Mouse (Mus musculus) cortical plate, adult 2 months (tissue): ENCODE data around the gene D630045J12Rik. TPM values are rescaled to one million over a fixed set of nuclear protein-coding genes. Genes with fewer than 3 reads are reported as not detected.

Experiments used
- H3K27ac ChIP-seq: fragments of 200-500 bp; 2 replicates; pipeline ENCODE4 v1.5.1; 2012; ENCODE audit warnings: low read length, control low read depth, inconsistent platforms; ENCODE audit not compliant: insufficient read depth
- H3K4me1 ChIP-seq: fragments of 200-500 bp; 2 replicates; pipeline ENCODE4 v1.6.1; 2011; ENCODE audit warnings: low read length; ENCODE audit not compliant: control insufficient read depth, insufficient read depth
- H3K4me3 ChIP-seq: fragments of 200-500 bp; 2 replicates; pipeline ENCODE4 v1.5.1; 2011; ENCODE audit warnings: mild to moderate bottlenecking, low read length, control low read depth; ENCODE audit not compliant: insufficient read depth
- CTCF ChIP-seq: fragments of 200-500 bp; IDR thresholded peaks from 2 replicates; pipeline ENCODE4 v1.5.1; 2011; ENCODE audit warnings: mild to moderate bottlenecking, control low read depth, low read length; ENCODE audit not compliant: insufficient read depth; ENCODE audit errors: extremely low read depth
- POLR2A ChIP-seq: fragments of 200-500 bp; IDR thresholded peaks from 2 replicates; pipeline ENCODE4 v1.6.1; 2011; ENCODE audit warnings: mild to moderate bottlenecking, low read length, control low read depth; ENCODE audit not compliant: insufficient read depth; ENCODE audit errors: extremely low read depth
- polyA plus RNA-seq: library from polyadenylated mRNA; depleted of rRNA; stranded (reverse); fragments of >200 nt; gene quantifications from 2 replicates; pipeline ENCODE4 v1.2.3, GENCODE M21; 2012; rRNA removed

The D630045J12Rik gene
- polyA plus RNA-seq, 1 experiment = 20.4 TPM

GRCm38 (mm10) chr6:38087242-38088026, 166.4 kb downstream of the D630045J12Rik start:
- no peak for TF ChIP-seq CTCF
- no peak for TF ChIP-seq POLR2A
- no peak overlapping the region for H3K27ac ChIP-seq

GRCm38 (mm10) chr6:38083204-38083603, 170.6 kb downstream of the D630045J12Rik start:
- TF ChIP-seq POLR2A = no peak
- TF ChIP-seq CTCF = no peak
- Histone ChIP-seq H3K4me3 (no peak overlapping the region), H3K4me1 (no peaks in the 10 kb centered on the region), H3K27ac (no peak overlapping the region)

More at GRCm38 (mm10) chr6:38087242-38088026, 166.4 kb downstream of the D630045J12Rik start:
- no peak overlapping the region for H3K4me3 ChIP-seq
- H3K4me1 ChIP-seq = no peaks in the 10 kb centered on the region

GRCm38 (mm10) chr6:38081727-38082341, 172.0 kb downstream of the D630045J12Rik start:
- H3K4me1 ChIP-seq = no peaks in the 10 kb centered on the region
- TF ChIP-seq CTCF (no peak), POLR2A (no peak)
- H3K27ac ChIP-seq = no peak overlapping the region
- H3K4me3 ChIP-seq = no peak overlapping the region

- Histone ChIP-seq H3K4me3 (no peak overlapping the region), H3K27ac (no peak overlapping the region), H3K4me1 (no peaks in the 10 kb centered on the region)
- TF ChIP-seq POLR2A (no peak), CTCF (no peak)
Measured at GRCm38 (mm10) chr6:38080364-38080763, 173.4 kb downstream of the D630045J12Rik start.

- H3K4me3 ChIP-seq = no peak overlapping the region
- TF ChIP-seq CTCF (no peak), POLR2A (no peak)
- H3K27ac ChIP-seq = no peak overlapping the region
- H3K4me1 ChIP-seq = no peaks in the 10 kb centered on the region
Measured at GRCm38 (mm10) chr6:38073592-38073991, 180.2 kb downstream of the D630045J12Rik start.

Other genes with a start within 250 kb of the D630045J12Rik start
- not detected in 2 replicates for gene Svopl, start 207.0 kb downstream of the D630045J12Rik start, polyA plus RNA-seq
- not detected in 2 replicates for gene Tmem213, start 144.8 kb downstream of the D630045J12Rik start, polyA plus RNA-seq
- 0.15 and 0.30 TPM in 2 replicates for gene Atp6v0a4, start 129.4 kb downstream of the D630045J12Rik start, polyA plus RNA-seq
- 3.3 and 3.4 TPM in 2 replicates for gene Zc3hav1l, start 45.2 kb upstream of the D630045J12Rik start, polyA plus RNA-seq
- 3.3 and 3.5 TPM in 2 replicates for gene Zc3hav1, start 100.6 kb upstream of the D630045J12Rik start, polyA plus RNA-seq
- gene Ttc26, start 127.5 kb upstream of the D630045J12Rik start, polyA plus RNA-seq = 5.9 and 6.4 TPM in 2 replicates
- 21.9 TPM in 2 replicates for gene Ubn2, start 179.9 kb upstream of the D630045J12Rik start, polyA plus RNA-seq